Mouse (Mus musculus) embryonic facial prominence, embryonic 10.5 days (tissue): Measurements from ENCODE around the gene Asap2. TPM values are rescaled to one million over a fixed set of nuclear protein-coding genes. Genes with fewer than 3 reads are reported as not detected.

ENCODE experiments used
- DNase-seq: peaks from one replicate; pipeline ENCODE4 v3.0.0-alpha.2; 2017; ENCODE audit warnings: low spot score
- H3K27ac ChIP-seq: fragments of 300-500 bp; sonication (generic); replicated peaks from 2 replicates; pipeline ENCODE4 v1.5.1; 2016; ENCODE audit warnings: mild to moderate bottlenecking
- H3K27me3 ChIP-seq: fragments of 300-500 bp; sonication (generic); replicated peaks from 2 replicates; pipeline ENCODE4 v1.6.1; 2016; ENCODE audit warnings: low read depth, mild to moderate bottlenecking; ENCODE audit not compliant: poor library complexity, severe bottlenecking
- H3K36me3 ChIP-seq: fragments of 300-500 bp; sonication (generic); replicated peaks from 2 replicates; pipeline ENCODE4 v1.6.1; 2016; ENCODE audit warnings: mild to moderate bottlenecking, moderate library complexity
- H3K4me1 ChIP-seq: fragments of 300-500 bp; sonication (generic); 2 replicates; pipeline ENCODE4 v1.6.1; 2016
- H3K4me3 ChIP-seq: fragments of 300-500 bp; sonication (generic); 2 replicates; pipeline ENCODE4 v1.5.1; 2016; ENCODE audit warnings: mild to moderate bottlenecking, moderate library complexity
- H3K9me3 ChIP-seq: fragments of 300-500 bp; sonication (generic); 2 replicates; pipeline ENCODE4 v1.6.1; 2016; ENCODE audit warnings: mild to moderate bottlenecking
- WGBS: fragments of 180-500 bp; shearing (Covaris S2); methylation state at CpG from one replicate; pipeline ENCODE4 v1.1.7; 2016; 5-methylcytosine and 5-hydroxymethylcytosine counted together
- polyA plus RNA-seq: library from polyadenylated mRNA; unstranded; fragments of >200 nt; fragmentation: Nextera tagmentation; extraction: Ambion mirVana; gene quantifications from 2 replicates; pipeline ENCODE4 v1.2.1, GENCODE M21; 2016

The Asap2 gene
- polyA plus RNA-seq, 1 experiment from 2014 or later, result 15.0 TPM

- Histone ChIP-seq H3K9me3 (no peaks in the 10 kb centered on the region), H3K4me3 (no peak overlapping the region), H3K27ac (no peak overlapping the region; the same call in 1 of the 2 replicates), H3K4me1 (peaks cover 81% of the 10 kb centered on the region), H3K27me3 (no peaks in the 10 kb centered on the region), H3K36me3 (no peaks in the 10 kb centered on the region)
- no peak for DNase-seq
- WGBS, result 85% methylated on average over 2 of the region's 2 CpGs
Observed at GRCm38 (mm10) chr12:21136462-21136751, 146.1 kb downstream of the Asap2 start.

- Histone ChIP-seq H3K9me3 (no peaks in the 10 kb centered on the region), H3K27me3 (no peaks in the 10 kb centered on the region), H3K36me3 (peaks cover 9% of the 10 kb centered on the region), H3K4me1 (peaks cover 54% of the 10 kb centered on the region), H3K27ac (no peak overlapping the region), H3K4me3 (no peak overlapping the region)
- DNase-seq, result no peak
- 62% methylated on average over 4 of the region's 4 CpGs for WGBS
Observed at GRCm38 (mm10) chr12:21139560-21139959, 149.3 kb downstream of the Asap2 start.

GRCm38 (mm10) chr12:21140153-21140552 lies 149.9 kb downstream of the Asap2 start:
- H3K4me1 ChIP-seq, result peaks cover 51% of the 10 kb centered on the region
- no peaks in the 10 kb centered on the region for H3K9me3 ChIP-seq
- H3K27me3 ChIP-seq, result no peaks in the 10 kb centered on the region
- DNase-seq, result no peak
- H3K27ac ChIP-seq, result no peak overlapping the region
- WGBS, result 92% methylated on average over 14 of the region's 14 CpGs
- no peak overlapping the region for H3K4me3 ChIP-seq
- peaks cover 15% of the 10 kb centered on the region for H3K36me3 ChIP-seq

- no peaks in the 10 kb centered on the region for H3K27me3 ChIP-seq
- H3K36me3 ChIP-seq, result peaks cover 19% of the 10 kb centered on the region
- peaks cover 51% of the 10 kb centered on the region for H3K4me1 ChIP-seq
- DNase-seq, result no peak
- H3K4me3 ChIP-seq, result no peak overlapping the region
- no peak overlapping the region for H3K27ac ChIP-seq
- no peaks in the 10 kb centered on the region for H3K9me3 ChIP-seq
- WGBS, result 92% methylated on average over 6 of the region's 6 CpGs
Observed at GRCm38 (mm10) chr12:21140741-21141308, 150.6 kb downstream of the Asap2 start.

GRCm38 (mm10) chr12:21141691-21142300 lies 151.5 kb downstream of the Asap2 start:
- H3K36me3 ChIP-seq, result peaks cover 19% of the 10 kb centered on the region
- H3K27me3 ChIP-seq, result no peaks in the 10 kb centered on the region
- DNase-seq, result no peak
- no peak overlapping the region for H3K4me3 ChIP-seq
- WGBS, result 85% methylated on average over 5 of the region's 5 CpGs
- H3K4me1 ChIP-seq, result peaks cover 51% of the 10 kb centered on the region
- no peak overlapping the region for H3K27ac ChIP-seq
- no peaks in the 10 kb centered on the region for H3K9me3 ChIP-seq

GRCm38 (mm10) chr12:21142489-21143254 lies 152.4 kb downstream of the Asap2 start:
- H3K4me3 ChIP-seq, result no peak overlapping the region
- WGBS, result 81% methylated on average over 9 of the region's 9 CpGs

GRCm38 (mm10) chr12:21144602-21145001 lies 154.3 kb downstream of the Asap2 start:
- no peak for DNase-seq
- peaks cover 47% of the 10 kb centered on the region for H3K4me1 ChIP-seq

More at GRCm38 (mm10) chr12:21142489-21143254, 152.4 kb downstream of the Asap2 start:
- Histone ChIP-seq H3K9me3 (no peaks in the 10 kb centered on the region), H3K36me3 (peaks cover 19% of the 10 kb centered on the region), H3K27ac (no peak overlapping the region), H3K27me3 (no peaks in the 10 kb centered on the region), H3K4me1 (peaks cover 59% of the 10 kb centered on the region)
- DNase-seq, result no peak

GRCm38 (mm10) chr12:21145050-21145449 lies 154.8 kb downstream of the Asap2 start:
- Histone ChIP-seq H3K27ac (no peak overlapping the region), H3K36me3 (peaks cover 19% of the 10 kb centered on the region), H3K4me1 (peaks cover 44% of the 10 kb centered on the region), H3K27me3 (no peaks in the 10 kb centered on the region), H3K9me3 (no peaks in the 10 kb centered on the region), H3K4me3 (no peak overlapping the region)
- WGBS, result 86% methylated on average over 5 of the region's 5 CpGs
- DNase-seq, result no peak

More at GRCm38 (mm10) chr12:21144602-21145001, 154.3 kb downstream of the Asap2 start:
- H3K9me3 ChIP-seq, result no peaks in the 10 kb centered on the region
- H3K36me3 ChIP-seq, result peaks cover 19% of the 10 kb centered on the region
- H3K4me3 ChIP-seq, result no peak overlapping the region
- H3K27me3 ChIP-seq, result no peaks in the 10 kb centered on the region
- no peak overlapping the region for H3K27ac ChIP-seq
- 87% methylated on average over 5 of the region's 5 CpGs for WGBS

- Histone ChIP-seq H3K4me1 (peaks cover 35% of the 10 kb centered on the region), H3K4me3 (no peak overlapping the region), H3K27ac (no peak overlapping the region), H3K27me3 (no peaks in the 10 kb centered on the region), H3K9me3 (no peaks in the 10 kb centered on the region), H3K36me3 (peaks cover 19% of the 10 kb centered on the region)
- DNase-seq, result peak; percentile 40
- WGBS, result 54% methylated on average over 4 of the region's 4 CpGs
Observed at GRCm38 (mm10) chr12:21146826-21147225, 156.6 kb downstream of the Asap2 start.

- Histone ChIP-seq H3K9me3 (no peaks in the 10 kb centered on the region), H3K27ac (no peak overlapping the region), H3K36me3 (no peaks in the 10 kb centered on the region), H3K4me3 (no peak overlapping the region), H3K4me1 (peaks cover 38% of the 10 kb centered on the region), H3K27me3 (no peaks in the 10 kb centered on the region)
- no peak for DNase-seq
- WGBS, result 79% methylated on average over 8 of the region's 8 CpGs
Observed at GRCm38 (mm10) chr12:21153279-21153707, 163.0 kb downstream of the Asap2 start.

- Histone ChIP-seq H3K4me3 (no peak overlapping the region), H3K27me3 (no peaks in the 10 kb centered on the region), H3K4me1 (peaks cover 51% of the 10 kb centered on the region), H3K9me3 (no peaks in the 10 kb centered on the region), H3K27ac (no peak overlapping the region), H3K36me3 (no peaks in the 10 kb centered on the region)
- 51% methylated on average over 4 of the region's 4 CpGs for WGBS
- DNase-seq, result no peak
Observed at GRCm38 (mm10) chr12:21155062-21155461, 164.8 kb downstream of the Asap2 start.

- Histone ChIP-seq H3K27me3 (no peaks in the 10 kb centered on the region), H3K27ac (peak overlapping the region; percentile 54), H3K4me3 (no peak overlapping the region), H3K4me1 (peaks cover 59% of the 10 kb centered on the region), H3K36me3 (peaks cover 11% of the 10 kb centered on the region), H3K9me3 (0 out of 2 replicates have a peak, but pooled peaks cover 4% of the 10 kb centered on the region)
- no peak for DNase-seq
- WGBS, result 60% methylated on average over 7 of the region's 7 CpGs
Observed at GRCm38 (mm10) chr12:21159304-21159703, 169.0 kb downstream of the Asap2 start.
